Mouse (Mus musculus) bone marrow macrophage, adult 2 months (primary cell): ENCODE results near the gene Ahsg.

Experiments used
- CTCF ChIP-seq: IDR thresholded peaks from 2 replicates; pipeline ENCODE4 v1.5.1; 2012; ENCODE audit warnings: low read depth, mild to moderate bottlenecking, low read length, moderate library complexity
- POLR2A ChIP-seq: IDR thresholded peaks from 2 replicates; pipeline ENCODE4 v1.6.1; 2012; ENCODE audit warnings: mild to moderate bottlenecking, low read depth, low read length, borderline replicate concordance

DNA sequence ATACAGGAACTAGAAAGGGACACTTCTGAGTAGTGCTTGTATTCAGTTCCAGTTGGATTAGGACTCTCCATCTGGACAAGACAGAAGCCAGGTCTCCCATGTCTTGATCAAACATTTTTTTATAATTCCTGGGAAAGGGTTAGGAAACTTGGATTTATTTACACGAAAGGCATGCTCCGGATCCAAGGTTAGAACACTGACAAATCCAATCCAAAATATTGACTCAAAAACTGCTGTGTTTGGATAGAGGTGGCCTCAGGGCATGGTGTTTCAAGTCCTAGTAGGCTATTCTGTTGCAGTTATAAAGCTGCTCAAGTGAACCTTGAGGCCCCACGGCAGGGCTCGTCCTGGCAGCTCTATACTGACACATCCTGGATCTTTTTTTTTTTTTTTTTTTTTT, 31.4 kb downstream of the Ahsg start:
- TF ChIP-seq POLR2A (no peak), CTCF (no peak)
